Mouse (Mus musculus) midbrain, embryonic 14.5 days (tissue): ENCODE measurements at regions not wholly inside any gene's neighbourhood (a gene's known extent, or its start where the extent isn't known, plus 50 kb on each side); places are given as distances from the start of the nearest gene placed in this dataset.

Experiments
- ATAC-seq: fragments of 200-750 bp; cut with Nextera tagmentation; 2 replicates; pipeline ENCODE4 v1.8.0; 2017; ENCODE audit warnings: moderate number of reproducible peaks, moderate library complexity; ENCODE audit not compliant: low FRiP score, low TSS enrichment
- DNase-seq: peaks from one replicate; pipeline ENCODE4 v3.0.0-alpha.2; 2015
- H3K27ac ChIP-seq: fragments of 300-500 bp; sonication (generic); replicated peaks from 2 replicates; pipeline ENCODE4 v1.5.1; 2014; ENCODE audit warnings: mild to moderate bottlenecking, low read depth, low read length, moderate library complexity
- H3K27me3 ChIP-seq: fragments of 300-500 bp; sonication (generic); 2 replicates; pipeline ENCODE4 v1.6.1; 2014; ENCODE audit warnings: low read length, control low read depth, mixed read lengths; ENCODE audit not compliant: control insufficient read depth, insufficient read depth
- H3K36me3 ChIP-seq: fragments of 300-500 bp; sonication (generic); 2 replicates; pipeline ENCODE4 v1.6.1; 2014; ENCODE audit warnings: low read length, control low read depth; ENCODE audit not compliant: control insufficient read depth, insufficient read depth
- H3K4me1 ChIP-seq: fragments of 300-500 bp; sonication (generic); 2 replicates; pipeline ENCODE4 v1.6.1; 2014; ENCODE audit warnings: mild to moderate bottlenecking, antibody characterized with exemption, low read length, control low read depth; ENCODE audit not compliant: control insufficient read depth, insufficient read depth
- H3K4me2 ChIP-seq: fragments of 300-500 bp; sonication (generic); 2 replicates; pipeline ENCODE4 v1.6.1; 2014; ENCODE audit warnings: mild to moderate bottlenecking, low read length, moderate library complexity
- H3K4me3 ChIP-seq: fragments of 300-500 bp; sonication (generic); replicated peaks from 2 replicates; pipeline ENCODE4 v1.5.1; 2014; ENCODE audit warnings: low read depth, low read length
- H3K9ac ChIP-seq: fragments of 300-500 bp; sonication (generic); replicated peaks from 2 replicates; pipeline ENCODE4 v1.6.1; 2014; ENCODE audit warnings: mild to moderate bottlenecking, low read length, moderate library complexity
- H3K9me3 ChIP-seq: fragments of 300-500 bp; sonication (generic); 2 replicates; pipeline ENCODE4 v1.6.1; 2016; ENCODE audit warnings: low read length, control low read depth, mixed read lengths; ENCODE audit not compliant: control insufficient read depth
- WGBS: fragments of 180-500 bp; shearing (Covaris S2); extraction: QIAGEN DNeasy Blood & Tissue Kit; methylation state at CpG from one replicate; pipeline ENCODE4 v1.1.7; 2014; 5-methylcytosine and 5-hydroxymethylcytosine counted together

DNA sequence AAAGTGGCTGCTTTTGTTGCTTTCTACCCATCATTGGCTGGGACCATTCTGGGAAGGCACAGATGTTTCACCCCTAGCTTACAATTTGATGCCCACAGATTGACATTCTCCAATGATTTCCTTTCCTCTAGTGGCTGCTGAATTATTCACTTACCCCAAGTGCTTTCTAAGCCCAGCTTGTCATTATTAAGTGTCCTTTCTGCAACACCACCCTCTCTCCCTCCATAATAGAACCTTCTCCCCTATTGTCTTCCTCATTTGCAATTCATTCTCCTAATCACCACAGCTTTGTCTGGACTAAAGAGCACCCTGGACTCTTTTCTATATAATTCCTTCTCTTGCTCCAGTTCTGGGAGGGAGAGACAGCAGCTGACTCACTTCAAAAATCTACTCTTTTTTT lies 2780.0 kb upstream of the 5930422O12Rik start:
- peak; percentile 82 for ATAC-seq
- H3K27ac ChIP-seq: peak overlapping the region; percentile 52; the same call in 1 of the 2 replicates

GRCm38 (mm10) chr8:30655749-30656241 lies 2772.7 kb upstream of the 5930422O12Rik start:
- no peaks in the 10 kb centered on the region for H3K36me3 ChIP-seq
- DNase-seq (peak; percentile 70), ATAC-seq (peak; percentile 73; the same call in 1 of the 2 replicates)
- no peaks in the 10 kb centered on the region for H3K9me3 ChIP-seq
- 27% methylated on average over 10 of the region's 10 CpGs for WGBS
- H3K4me1 ChIP-seq: peaks cover 11% of the 10 kb centered on the region
- peak overlapping the region; percentile 76 for H3K27ac ChIP-seq
- no peaks in the 10 kb centered on the region for H3K27me3 ChIP-seq
- no peak overlapping the region; the same call in 1 of the 2 replicates for H3K9ac ChIP-seq
- H3K4me2 ChIP-seq: no peak overlapping the region
- H3K4me3 ChIP-seq: no peak overlapping the region

More for the DNA sequence above, 2780.0 kb upstream of the 5930422O12Rik start:
- H3K4me2 ChIP-seq: no peak overlapping the region
- no peak overlapping the region for H3K9ac ChIP-seq
- DNase-seq: peak; percentile 49
- peaks cover 5% of the 10 kb centered on the region; the same call in 1 of the 2 replicates for H3K4me1 ChIP-seq
- H3K9me3 ChIP-seq: no peaks in the 10 kb centered on the region
- no peaks in the 10 kb centered on the region for H3K27me3 ChIP-seq
- no peak overlapping the region for H3K4me3 ChIP-seq
- H3K36me3 ChIP-seq: no peaks in the 10 kb centered on the region

DNA sequence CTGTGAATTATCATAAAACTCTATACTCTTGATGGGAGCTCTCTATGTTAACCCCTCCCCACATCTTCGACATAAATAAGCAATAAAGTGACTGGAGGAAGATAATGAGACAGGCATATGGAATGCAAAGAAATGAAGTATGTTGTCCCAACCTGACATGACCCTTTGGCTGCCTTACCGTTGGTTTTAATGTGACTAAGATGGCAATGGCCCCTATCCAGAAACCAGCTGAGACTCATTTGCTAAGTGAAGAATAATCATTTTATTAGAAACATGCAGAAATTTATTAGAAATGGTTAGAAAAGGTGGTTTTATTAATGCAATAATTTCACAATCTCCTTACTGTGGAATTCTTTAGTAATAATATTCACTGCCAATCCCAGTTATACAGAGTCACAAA lies 2767.2 kb upstream of the 5930422O12Rik start:
- H3K9me3 ChIP-seq: no peaks in the 10 kb centered on the region
- no peak overlapping the region for H3K4me3 ChIP-seq
- ATAC-seq (no peak), DNase-seq (no peak)
- no peaks in the 10 kb centered on the region for H3K27me3 ChIP-seq
- H3K4me2 ChIP-seq: no peak overlapping the region
- H3K27ac ChIP-seq: no peak overlapping the region
- H3K4me1 ChIP-seq: no peaks in the 10 kb centered on the region
- H3K36me3 ChIP-seq: no peaks in the 10 kb centered on the region
- WGBS: 82% methylated on average over 2 of the region's 2 CpGs
- no peak overlapping the region for H3K9ac ChIP-seq

GRCm38 (mm10) chr8:30669451-30669850 lies 2759.1 kb upstream of the 5930422O12Rik start:
- 29% methylated on average over 4 of the region's 4 CpGs for WGBS
- DNase-seq (no peak), ATAC-seq (no peak)
- no peak overlapping the region for H3K27ac ChIP-seq
- peaks cover 5% of the 10 kb centered on the region; the same call in 1 of the 2 replicates for H3K4me1 ChIP-seq
- H3K4me3 ChIP-seq: no peak overlapping the region
- no peak overlapping the region for H3K9ac ChIP-seq
- H3K9me3 ChIP-seq: no peaks in the 10 kb centered on the region
- H3K27me3 ChIP-seq: no peaks in the 10 kb centered on the region
- H3K36me3 ChIP-seq: no peaks in the 10 kb centered on the region
- H3K4me2 ChIP-seq: no peak overlapping the region

DNA sequence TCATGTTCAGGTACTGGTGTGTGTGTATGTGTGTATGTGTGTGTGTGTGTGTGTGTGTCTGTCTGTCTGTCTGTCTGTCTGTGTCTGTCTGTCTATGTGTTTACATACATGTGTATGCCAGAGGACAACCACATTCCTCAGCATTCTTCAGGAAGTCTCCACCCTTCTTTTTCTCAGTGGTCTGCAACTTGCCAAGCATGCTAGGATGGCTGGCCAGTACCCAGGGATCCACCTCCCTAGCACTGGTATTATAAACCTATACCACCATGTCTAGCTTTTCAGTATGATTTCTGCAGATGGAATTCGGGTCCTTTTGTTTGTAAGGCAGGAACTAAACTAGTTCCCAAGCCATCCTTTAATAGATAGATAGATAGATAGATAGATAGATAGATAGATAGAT lies 2751.1 kb upstream of the 5930422O12Rik start:
- Histone ChIP-seq H3K9ac (no peak overlapping the region), H3K36me3 (no peaks in the 10 kb centered on the region), H3K4me3 (no peak overlapping the region), H3K9me3 (no peaks in the 10 kb centered on the region), H3K27ac (no peak overlapping the region), H3K4me2 (no peak overlapping the region), H3K4me1 (no peaks in the 10 kb centered on the region), H3K27me3 (no peaks in the 10 kb centered on the region)
- DNase-seq (no peak), ATAC-seq (no peak)
- WGBS: 84% methylated on average over 1 of the region's 1 CpGs

DNA sequence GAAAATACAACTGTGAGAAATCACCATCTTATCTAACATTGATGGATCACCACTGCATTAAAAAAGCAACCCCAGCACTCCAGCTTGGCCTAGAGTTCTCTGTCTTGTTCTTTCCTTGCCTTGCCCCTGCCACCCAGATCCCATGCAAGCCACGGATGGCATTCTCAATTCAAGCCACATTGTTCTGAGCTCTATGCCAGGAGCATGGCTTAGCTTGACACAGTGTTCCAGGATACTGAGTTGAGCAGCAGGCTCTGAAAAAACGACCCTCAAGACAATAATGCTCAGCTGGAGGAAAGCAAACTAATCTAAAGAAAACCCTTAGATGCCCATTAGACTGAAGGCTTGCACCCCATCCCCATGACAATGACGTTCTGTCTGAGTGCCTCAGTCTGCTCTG lies 2746.3 kb upstream of the 5930422O12Rik start:
- ATAC-seq: no peak
- Histone ChIP-seq H3K4me2 (no peak overlapping the region), H3K27me3 (no peaks in the 10 kb centered on the region), H3K9ac (no peak overlapping the region), H3K9me3 (no peaks in the 10 kb centered on the region), H3K4me3 (no peak overlapping the region), H3K36me3 (no peaks in the 10 kb centered on the region), H3K4me1 (no peaks in the 10 kb centered on the region), H3K27ac (no peak overlapping the region)
- DNase-seq: no peak
- WGBS: 35% methylated on average over 3 of the region's 3 CpGs

- DNase-seq: no peak
- no peak overlapping the region for H3K4me3 ChIP-seq
- ATAC-seq: no peak
- H3K4me2 ChIP-seq: no peak overlapping the region
- WGBS: 89% methylated on average over 3 of the region's 3 CpGs
- H3K4me1 ChIP-seq: no peaks in the 10 kb centered on the region
- H3K27ac ChIP-seq: no peak overlapping the region
- H3K9ac ChIP-seq: no peak overlapping the region
- no peaks in the 10 kb centered on the region for H3K36me3 ChIP-seq
- H3K9me3 ChIP-seq: no peaks in the 10 kb centered on the region
- no peaks in the 10 kb centered on the region for H3K27me3 ChIP-seq
Measured at GRCm38 (mm10) chr8:30686539-30686938, 2742.0 kb upstream of the 5930422O12Rik start.

- no peak for ATAC-seq
- Histone ChIP-seq H3K36me3 (no peaks in the 10 kb centered on the region), H3K9me3 (no peaks in the 10 kb centered on the region), H3K4me1 (no peaks in the 10 kb centered on the region), H3K27me3 (no peaks in the 10 kb centered on the region), H3K27ac (no peak overlapping the region), H3K4me2 (no peak overlapping the region), H3K4me3 (no peak overlapping the region), H3K9ac (no peak overlapping the region)
- 79% methylated on average over 3 of the region's 3 CpGs for WGBS
- DNase-seq: no peak
Measured at GRCm38 (mm10) chr8:30694126-30694525, 2734.4 kb upstream of the 5930422O12Rik start.

DNA sequence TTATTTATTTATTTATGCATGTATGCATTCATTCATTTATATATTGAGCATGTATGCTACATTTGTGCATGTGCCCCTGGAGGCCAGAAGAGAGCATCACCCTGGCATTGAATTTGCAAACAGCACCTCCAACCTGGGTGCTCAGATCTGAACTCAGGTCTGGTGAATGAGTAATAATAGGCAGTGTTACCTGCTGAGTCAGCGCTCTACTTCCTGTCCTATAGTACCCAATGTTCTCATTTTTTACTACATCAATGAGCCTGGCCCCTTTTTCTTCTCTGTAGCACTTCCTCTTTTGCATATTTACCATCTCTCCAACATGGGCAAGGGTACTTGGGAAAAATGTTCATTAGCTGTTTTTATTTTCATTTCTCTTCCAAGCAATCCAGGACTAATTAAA lies 2711.9 kb upstream of the 5930422O12Rik start:
- 98% methylated on average over 1 of the region's 1 CpGs for WGBS
- ATAC-seq (no peak), DNase-seq (no peak)
- no peak overlapping the region for H3K9ac ChIP-seq
- H3K27me3 ChIP-seq: no peaks in the 10 kb centered on the region
- no peaks in the 10 kb centered on the region for H3K36me3 ChIP-seq
- no peak overlapping the region for H3K4me3 ChIP-seq
- no peaks in the 10 kb centered on the region for H3K4me1 ChIP-seq
- no peak overlapping the region for H3K27ac ChIP-seq
- H3K9me3 ChIP-seq: no peaks in the 10 kb centered on the region
- H3K4me2 ChIP-seq: no peak overlapping the region
